ENCODE assay signal across 10 mouse cellular contexts in genomic region chr15:77761561-77762380, GRCm38 (mm10). TPM values are rescaled to one million over a fixed set of nuclear protein-coding genes. Genes with fewer than 3 reads are reported as not detected.
DNase-seq lines count a peak whose midpoint lies in the region; ATAC-seq and TF ChIP-seq lines count a peak whose summit lies in the region.
"Had no signal": no experiment of that assay in that cellular context is flagged by ENCODE, and none has a peak within 500 bp of the region (broad histone marks: within the 10 kb centered on the region; RNA-seq: fewer than 3 reads in every experiment).

No protein-coding gene starts in this region.

- no peaks in the 10 kb centered on the region for H3K9me3 ChIP-seq in heart, embryonic 10.5 days
- H3K9me3 ChIP-seq in liver, postnatal 0 days (ENCODE audit: low read length): no peaks in the 10 kb centered on the region
- H3K9me3 ChIP-seq: embryonic facial prominence, embryonic 12.5 days; limb, embryonic 15.5 days had no signal

- H3K27me3 ChIP-seq in heart, embryonic 10.5 days (ENCODE audit: insufficient read depth, poor library complexity, severe bottlenecking): no peaks in the 10 kb centered on the region
- no peaks in the 10 kb centered on the region for H3K27me3 ChIP-seq in liver, postnatal 0 days (ENCODE audit: insufficient read depth, low read length)
- H3K27me3 ChIP-seq: embryonic facial prominence, embryonic 12.5 days; limb, embryonic 15.5 days had no signal

- peak; percentile 80 for TF ChIP-seq CTCF in liver, postnatal 0 days (IDR thresholded peaks at IDR 0.05; ENCODE audit: low read depth)

- DNase-seq in heart, postnatal 4 days: peak; percentile 63
- DNase-seq in heart, embryonic 10.5 days (ENCODE audit: low spot score): no peak
- DNase-seq in CD4-positive helper T cell, adult 2 months (ENCODE audit: low read depth, low spot score): peak; percentile 72
- peak; percentile 69 for DNase-seq in T-cell, adult 2 months (ENCODE audit: low spot score)
- peak; percentile 53 for DNase-seq in liver, postnatal 0 days
- peak; percentile 70 for DNase-seq in thymus, postnatal 0 days (ENCODE audit: low spot score)
- DNase-seq in layer of hippocampus, postnatal 36 days: no peak

- H3K9ac ChIP-seq in liver, postnatal 0 days (replicated peaks): no peak overlapping the region
- H3K9ac ChIP-seq: embryonic facial prominence, embryonic 12.5 days; limb, embryonic 15.5 days had no signal

- H3K36me3 ChIP-seq in heart, embryonic 10.5 days: peaks cover 77% of the 10 kb centered on the region
- H3K36me3 ChIP-seq in liver, postnatal 0 days (replicated peaks; ENCODE audit: insufficient read depth, low read length): peaks cover 68% of the 10 kb centered on the region

- WGBS in heart, embryonic 10.5 days: 80% methylated on average over 22 of the region's 22 CpGs
- 79% methylated on average over 22 of the region's 22 CpGs for WGBS in liver, postnatal 0 days (ENCODE audit: insufficient replicate concordance)

- no peak for TF ChIP-seq EP300 in liver, postnatal 0 days (IDR thresholded peaks at IDR 0.05; ENCODE audit: low read depth)

- no peak overlapping the region for H3K4me3 ChIP-seq in heart, embryonic 10.5 days
- no peak overlapping the region for H3K4me3 ChIP-seq in liver, postnatal 0 days (ENCODE audit: low read depth, low read length)
- H3K4me3 ChIP-seq: embryonic facial prominence, embryonic 12.5 days; limb, embryonic 15.5 days had no signal

- peaks cover 6% of the 10 kb centered on the region; the same call in 1 of the 2 replicates for H3K4me1 ChIP-seq in heart, embryonic 10.5 days
- no peaks in the 10 kb centered on the region; the same call in 1 of the 2 replicates for H3K4me1 ChIP-seq in liver, postnatal 0 days (ENCODE audit: insufficient read depth)
- H3K4me1 ChIP-seq: embryonic facial prominence, embryonic 12.5 days had no signal

- ATAC-seq in erythroblast, adult 5-6 weeks (replicated peaks; ENCODE audit: low FRiP score, poor library complexity, severe bottlenecking): 0 out of 2 replicates have a peak, but pooled peaks have one; percentile 50
- ATAC-seq in liver, postnatal 0 days: peak; percentile 34; the same call in 1 of the 2 replicates

- no peak overlapping the region for H3K4me2 ChIP-seq in liver, postnatal 0 days (ENCODE audit: low read depth, low read length)
- H3K4me2 ChIP-seq: embryonic facial prominence, embryonic 12.5 days; limb, embryonic 15.5 days had no signal

- H3K27ac ChIP-seq in heart, embryonic 10.5 days: no peak overlapping the region
- H3K27ac ChIP-seq in liver, postnatal 0 days (ENCODE audit: low read depth): no peak overlapping the region
- H3K27ac ChIP-seq: embryonic facial prominence, embryonic 12.5 days; limb, embryonic 15.5 days had no signal

RNA-seq across cellular contexts. Expression of gene Apol8, which starts 5.0 kb away (rescaled TPM):
- under 1 TPM; 0.17 to 0.38 TPM for total RNA-seq in heart, postnatal 4 days (2021)
- 0.16 and 0.52 TPM in 2 replicates for polyA plus RNA-seq in heart, embryonic 10.5 days (2016; fragmentation: Nextera tagmentation; extraction: Ambion mirVana)
- total RNA-seq in erythroblast, adult 5-6 weeks (2015; ENCODE audit: low replicate concordance): 44.6 and 58.5 TPM in 2 replicates
- 77.3 and 107 TPM in 2 replicates for total RNA-seq in erythroblast, adult 5-6 weeks (2017; ENCODE audit: low replicate concordance)
- 7.7 and 9.8 TPM in 2 replicates for polyA plus RNA-seq in liver, postnatal 0 days (2015; fragmentation: Nextera tagmentation; extraction: Ambion mirVana)
- 0.06 TPM in 1 of 2 replicates, not detected in the other for polyA plus RNA-seq in thymus, postnatal 0 days (2015; fragmentation: Nextera tagmentation; extraction: Ambion mirVana)
- 1 to 10 TPM; 4.0 to 6.7 TPM for total RNA-seq in layer of hippocampus, postnatal 36 days (2021)

RNA-seq across cellular contexts. Expression of gene Apol9b, which starts 32.9 kb away (rescaled TPM):
- total RNA-seq in heart, postnatal 4 days (2021): under 1 TPM in 1 of 2 experiments, not detected in 1; 0.41 TPM
- not detected in 2 replicates for polyA plus RNA-seq in heart, embryonic 10.5 days (2016; fragmentation: Nextera tagmentation; extraction: Ambion mirVana)
- total RNA-seq in erythroblast, adult 5-6 weeks (2015; ENCODE audit: low replicate concordance): not detected in 2 replicates
- not detected in 2 replicates for total RNA-seq in erythroblast, adult 5-6 weeks (2017; ENCODE audit: low replicate concordance)
- polyA plus RNA-seq in liver, postnatal 0 days (2015; fragmentation: Nextera tagmentation; extraction: Ambion mirVana): 0.51 and 0.78 TPM in 2 replicates
- 1.6 and 2.3 TPM in 2 replicates for polyA plus RNA-seq in thymus, postnatal 0 days (2015; fragmentation: Nextera tagmentation; extraction: Ambion mirVana)
- total RNA-seq in layer of hippocampus, postnatal 36 days (2021): not detected
- polyA plus RNA-seq: embryonic facial prominence, embryonic 12.5 days had no signal

Comparison
In these comparisons a context has a peak if more than half of its experiments do, and no peak if none do; other contexts are left out.
1. DNase-seq: peak in heart, postnatal 4 days (single experiment), CD4-positive helper T cell, adult 2 months (single experiment), T-cell, adult 2 months (single experiment), liver, postnatal 0 days (single experiment) and thymus, postnatal 0 days (single experiment); none in heart, embryonic 10.5 days (single experiment) and layer of hippocampus, postnatal 36 days (0 of 2).
2. RNA of gene Apol8, which starts 5.0 kb away (total RNA-seq): 44.6 to 107 TPM in erythroblast, adult 5-6 weeks; 4.0 to 6.7 TPM in layer of hippocampus, postnatal 36 days and 0.17 to 0.38 TPM in heart, postnatal 4 days; every median in the first group is over 4 times any median in the second.